Mouse (Mus musculus) myocyte (in vitro differentiated cells): ENCODE data around the gene Schip1.

ENCODE experiments used
- E2F4 ChIP-seq: IDR thresholded peaks from one replicate; pipeline ENCODE4 v1.6.1; 2011; ENCODE audit warnings: mild to moderate bottlenecking, control low read depth, moderate library complexity; ENCODE audit not compliant: insufficient read depth
- MYOG ChIP-seq, 3 experiments: IDR thresholded peaks; one replicate each; pipeline ENCODE4 v1.6.1; 2011; ENCODE audit warnings: control low read depth in 2 of 3, low read depth in 2 of 3, mild to moderate bottlenecking in 2 of 3; ENCODE audit not compliant: insufficient read length in 2 of 3, control insufficient read depth in 1 of 3, insufficient read depth in 1 of 3
- USF1 ChIP-seq: IDR thresholded peaks from one replicate; pipeline ENCODE4 v1.6.1; 2011; ENCODE audit warnings: low read depth, mild to moderate bottlenecking, control low read depth, moderate library complexity

- TF ChIP-seq USF1 (no peak), E2F4 (no peak), MYOG (IDR thresholded peaks at IDR 0.05; ENCODE audit: control insufficient read depth in 1 of 3, insufficient read depth in 1 of 3, insufficient read length in 2 of 3, low read depth in 2 of 3) (no peak)
Observed at GRCm38 (mm10) chr3:68269251-68269650, 204.6 kb downstream of the Schip1 start.
